Mouse (Mus musculus) hindbrain, embryonic 12.5 days (tissue): ENCODE data around the gene Avil. TPM values are rescaled to one million over a fixed set of nuclear protein-coding genes. Genes with fewer than 3 reads are reported as not detected.

Experiments
- ATAC-seq: fragments of 200-750 bp; cut with Nextera tagmentation; 2 replicates; pipeline ENCODE4 v1.8.0; 2017; ENCODE audit warnings: moderate TSS enrichment; ENCODE audit not compliant: low FRiP score
- H3K27ac ChIP-seq: fragments of 300-500 bp; sonication (generic); 2 replicates; pipeline ENCODE4 v1.5.1; 2016; ENCODE audit warnings: mild to moderate bottlenecking
- H3K27me3 ChIP-seq: fragments of 300-500 bp; sonication (generic); 2 replicates; pipeline ENCODE4 v1.6.1; 2016; ENCODE audit warnings: mild to moderate bottlenecking
- H3K36me3 ChIP-seq: fragments of 300-500 bp; sonication (generic); 2 replicates; pipeline ENCODE4 v1.6.1; 2016; ENCODE audit warnings: mild to moderate bottlenecking
- H3K4me1 ChIP-seq: fragments of 300-500 bp; sonication (generic); 2 replicates; pipeline ENCODE4 v1.6.1; 2016
- H3K4me2 ChIP-seq: fragments of 300-500 bp; sonication (generic); replicated peaks from 2 replicates; pipeline ENCODE4 v1.6.1; 2016; ENCODE audit warnings: mild to moderate bottlenecking
- H3K4me3 ChIP-seq: fragments of 300-500 bp; sonication (generic); 2 replicates; pipeline ENCODE4 v1.5.1; 2016; ENCODE audit warnings: mild to moderate bottlenecking
- H3K9ac ChIP-seq: fragments of 300-500 bp; sonication (generic); 2 replicates; pipeline ENCODE4 v1.6.1; 2016; ENCODE audit warnings: mild to moderate bottlenecking, moderate library complexity
- H3K9me3 ChIP-seq: fragments of 300-500 bp; sonication (generic); replicated peaks from 2 replicates; pipeline ENCODE4 v1.6.1; 2016; ENCODE audit warnings: mild to moderate bottlenecking
- WGBS: fragments of 180-500 bp; shearing (Covaris S2); methylation state at CpG from one replicate; pipeline ENCODE4 v1.1.7; 2016; 5-methylcytosine and 5-hydroxymethylcytosine counted together
- polyA plus RNA-seq: library from polyadenylated mRNA; unstranded; fragments of >200 nt; fragmentation: Nextera tagmentation; extraction: Ambion mirVana; gene quantifications from 2 replicates; pipeline ENCODE4 v1.2.1, GENCODE M21; 2016

The Avil gene
- polyA plus RNA-seq, 1 experiment from 2014 or later = 1.6 TPM

GRCm38 (mm10) chr10:126984189-126985004 lies 16.1 kb upstream of the Avil start:
- H3K4me3 ChIP-seq = no peak overlapping the region
- peak overlapping the region; percentile 52 for H3K27ac ChIP-seq
- no peaks in the 10 kb centered on the region for H3K9me3 ChIP-seq
- WGBS = 49% methylated on average over 5 of the region's 5 CpGs
- no peak for ATAC-seq
- H3K36me3 ChIP-seq = peaks cover 4% of the 10 kb centered on the region; the same call in 1 of the 2 replicates
- H3K4me1 ChIP-seq = peaks cover 86% of the 10 kb centered on the region
- H3K9ac ChIP-seq = 0 out of 2 replicates have a peak overlapping the region, but pooled peaks have one; percentile 15
- H3K27me3 ChIP-seq = no peaks in the 10 kb centered on the region
- H3K4me2 ChIP-seq = peak overlapping the region; percentile 64; the same call in 1 of the 2 replicates

DNA sequence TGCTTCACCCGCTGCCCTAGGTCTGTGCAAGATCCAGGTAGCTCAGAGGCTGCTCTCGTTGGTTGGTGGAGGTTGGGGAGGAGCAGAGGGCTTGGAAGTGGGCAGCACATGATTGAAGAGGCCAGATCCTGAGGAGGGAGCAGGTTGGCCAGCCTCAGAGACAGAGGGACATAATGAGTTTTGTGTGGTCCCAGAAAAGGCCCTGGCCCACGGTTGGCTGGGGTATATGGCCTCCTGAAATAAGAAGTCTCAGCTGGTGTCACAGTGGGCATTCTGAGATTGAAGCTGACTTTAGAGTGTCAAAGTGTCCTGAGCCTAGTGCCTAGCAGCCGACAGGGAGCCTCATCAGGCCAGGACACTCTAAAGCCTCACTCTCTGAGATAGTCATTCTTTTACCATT lies 15.4 kb upstream of the Avil start:
- ATAC-seq = no peak
- no peak overlapping the region for H3K4me2 ChIP-seq
- no peak overlapping the region for H3K27ac ChIP-seq

GRCm38 (mm10) chr10:126985579-126985978 lies 14.9 kb upstream of the Avil start:
- H3K9me3 ChIP-seq = no peaks in the 10 kb centered on the region
- WGBS = 95% methylated on average over 9 of the region's 9 CpGs
- H3K4me3 ChIP-seq = no peak overlapping the region
- no peaks in the 10 kb centered on the region for H3K27me3 ChIP-seq
- peaks cover 4% of the 10 kb centered on the region; the same call in 1 of the 2 replicates for H3K36me3 ChIP-seq
- H3K4me1 ChIP-seq = peaks cover 81% of the 10 kb centered on the region
- ATAC-seq = no peak
- no peak overlapping the region for H3K27ac ChIP-seq
- no peak overlapping the region for H3K9ac ChIP-seq
- no peak overlapping the region for H3K4me2 ChIP-seq

More for the DNA sequence above, 15.4 kb upstream of the Avil start:
- H3K9me3 ChIP-seq = no peaks in the 10 kb centered on the region
- H3K4me1 ChIP-seq = peaks cover 86% of the 10 kb centered on the region
- H3K9ac ChIP-seq = no peak overlapping the region
- H3K36me3 ChIP-seq = peaks cover 4% of the 10 kb centered on the region; the same call in 1 of the 2 replicates
- H3K4me3 ChIP-seq = no peak overlapping the region
- no peaks in the 10 kb centered on the region for H3K27me3 ChIP-seq
- WGBS = 83% methylated on average over 4 of the region's 4 CpGs

DNA sequence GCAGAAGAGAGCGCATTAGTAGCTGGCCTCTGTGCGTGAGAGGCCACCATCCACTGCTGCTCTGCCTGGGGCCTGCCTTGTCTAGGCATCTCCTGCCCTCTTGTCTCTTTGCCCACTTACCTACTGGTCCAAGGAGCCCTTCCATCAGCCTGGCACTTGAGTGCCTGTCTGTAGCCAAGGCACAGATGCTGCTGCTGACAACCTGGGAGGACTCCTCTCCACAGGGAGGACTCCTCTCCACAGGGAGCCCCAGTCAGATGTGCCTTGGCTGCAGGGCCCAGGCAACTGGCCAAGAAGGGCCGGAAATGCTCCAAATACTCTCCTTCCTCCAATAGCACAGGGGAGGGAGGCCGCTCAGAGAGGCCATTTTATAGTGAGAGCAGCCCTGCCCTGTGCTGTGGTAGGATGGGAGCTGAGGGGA lies 14.0 kb upstream of the Avil start:
- no peak for ATAC-seq
- Histone ChIP-seq H3K36me3 (peaks cover 4% of the 10 kb centered on the region; the same call in 1 of the 2 replicates), H3K9ac (no peak overlapping the region; the same call in 1 of the 2 replicates), H3K27me3 (no peaks in the 10 kb centered on the region), H3K4me1 (peaks cover 72% of the 10 kb centered on the region), H3K27ac (peak overlapping the region; percentile 64), H3K4me3 (no peak overlapping the region; the same call in 1 of the 2 replicates), H3K9me3 (no peaks in the 10 kb centered on the region), H3K4me2 (peak overlapping the region; percentile 9; the same call in 1 of the 2 replicates)
- WGBS = 60% methylated on average over 4 of the region's 4 CpGs

GRCm38 (mm10) chr10:126987183-126988118 lies 13.1 kb upstream of the Avil start:
- H3K27ac ChIP-seq = peak overlapping the region; percentile 64; the same call in 1 of the 2 replicates
- no peak overlapping the region for H3K9ac ChIP-seq
- H3K27me3 ChIP-seq = no peaks in the 10 kb centered on the region
- H3K4me1 ChIP-seq = peaks cover 63% of the 10 kb centered on the region
- peak overlapping the region; percentile 9; the same call in 1 of the 2 replicates for H3K4me2 ChIP-seq
- no peaks in the 10 kb centered on the region for H3K9me3 ChIP-seq
- 56% methylated on average over 8 of the region's 8 CpGs for WGBS
- ATAC-seq = no peak
- H3K4me3 ChIP-seq = no peak overlapping the region
- H3K36me3 ChIP-seq = peaks cover 7% of the 10 kb centered on the region

DNA sequence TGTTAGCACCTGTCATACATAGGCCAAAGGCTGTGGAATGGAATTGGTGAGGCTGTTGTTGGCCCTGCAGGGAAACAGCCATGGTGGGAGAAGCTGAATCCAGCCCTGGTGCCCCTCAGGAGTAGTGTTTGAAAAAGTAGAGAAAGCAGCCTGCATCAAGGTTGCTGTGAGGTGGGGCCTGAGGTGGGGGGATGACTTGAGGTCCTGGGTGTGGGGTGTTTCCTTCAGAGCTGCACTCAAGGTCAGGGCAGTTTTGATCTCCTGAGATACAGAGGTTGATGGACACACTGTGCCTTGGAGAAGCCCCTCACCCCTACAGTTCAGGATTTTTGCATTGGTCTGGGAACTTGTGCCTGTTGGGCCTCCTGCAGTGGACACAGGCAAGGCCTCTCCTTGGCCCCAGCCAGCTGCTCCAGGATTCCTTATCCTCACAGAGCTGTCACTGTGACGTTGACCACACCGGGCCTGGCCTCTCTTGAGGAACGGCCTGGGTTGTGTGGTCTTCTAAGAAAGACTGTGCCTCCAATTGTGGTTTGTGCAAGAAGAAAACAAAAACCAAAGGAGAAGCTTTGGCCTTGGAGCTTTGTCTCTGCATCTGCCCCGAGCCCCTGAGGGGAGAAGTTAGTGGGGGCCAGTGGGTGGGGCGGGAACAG lies 11.9 kb upstream of the Avil start:
- Histone ChIP-seq H3K9ac (no peak overlapping the region), H3K4me3 (no peak overlapping the region), H3K4me1 (peaks cover 51% of the 10 kb centered on the region), H3K27ac (no peak overlapping the region), H3K27me3 (no peaks in the 10 kb centered on the region), H3K4me2 (no peak overlapping the region), H3K9me3 (no peaks in the 10 kb centered on the region), H3K36me3 (peaks cover 19% of the 10 kb centered on the region)
- ATAC-seq = no peak
- 65% methylated on average over 5 of the region's 5 CpGs for WGBS

DNA sequence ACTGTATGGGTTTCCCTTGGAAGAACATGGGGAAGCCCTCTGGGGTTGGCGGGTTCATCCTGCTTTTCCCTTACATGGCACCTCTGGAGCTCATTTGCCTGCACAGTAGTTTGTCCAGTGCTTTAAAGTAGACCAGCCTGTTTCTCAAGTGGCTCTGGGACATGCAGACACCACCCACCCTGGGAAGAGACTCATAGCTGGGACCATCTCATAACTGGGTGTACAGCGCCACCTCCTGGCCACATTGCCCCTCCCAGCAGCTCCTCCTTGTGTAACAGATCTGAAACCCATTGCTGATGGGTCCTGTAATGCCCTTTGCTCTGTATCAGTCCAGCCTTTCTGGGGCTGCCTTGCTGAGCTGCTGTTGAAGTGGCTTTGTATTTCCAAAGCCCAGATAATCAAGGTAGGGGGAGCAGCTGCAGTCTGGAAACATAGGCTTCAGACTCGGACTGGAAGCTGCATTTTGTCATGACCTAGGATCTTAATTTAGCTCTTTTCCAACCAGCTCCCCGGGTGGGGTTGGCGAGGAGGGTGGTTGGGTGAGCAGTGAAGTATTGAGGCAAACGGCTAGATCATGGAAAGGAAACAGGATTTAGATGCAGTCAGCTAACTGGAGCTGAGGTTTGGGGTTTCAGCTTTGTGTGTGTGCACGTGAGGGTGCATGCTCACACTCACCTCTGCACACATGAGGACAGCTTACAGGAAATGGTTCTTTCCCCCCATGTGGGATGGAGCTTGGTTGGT lies 10.0 kb upstream of the Avil start:
- Histone ChIP-seq H3K36me3 (peaks cover 37% of the 10 kb centered on the region), H3K4me1 (peaks cover 34% of the 10 kb centered on the region), H3K9ac (no peak overlapping the region), H3K27ac (no peak overlapping the region), H3K27me3 (no peaks in the 10 kb centered on the region), H3K4me2 (no peak overlapping the region), H3K9me3 (no peaks in the 10 kb centered on the region), H3K4me3 (no peak overlapping the region)
- WGBS = 64% methylated on average over 7 of the region's 7 CpGs
- peak; percentile 66 for ATAC-seq

- H3K9ac ChIP-seq = no peak overlapping the region
- WGBS = 71% methylated on average over 3 of the region's 3 CpGs
- no peak for ATAC-seq
- H3K4me1 ChIP-seq = peaks cover 23% of the 10 kb centered on the region
- H3K27me3 ChIP-seq = no peaks in the 10 kb centered on the region
- H3K9me3 ChIP-seq = no peaks in the 10 kb centered on the region
- H3K4me3 ChIP-seq = no peak overlapping the region
- H3K27ac ChIP-seq = no peak overlapping the region
- no peak overlapping the region for H3K4me2 ChIP-seq
- peaks cover 45% of the 10 kb centered on the region for H3K36me3 ChIP-seq
These were observed 8.8 kb upstream of the Avil start for GRCm38 (mm10) chr10:126991676-126992075.

- no peaks in the 10 kb centered on the region for H3K27me3 ChIP-seq
- no peaks in the 10 kb centered on the region for H3K9me3 ChIP-seq
- H3K4me1 ChIP-seq = peaks cover 3% of the 10 kb centered on the region
- no peak overlapping the region for H3K9ac ChIP-seq
- peaks cover 57% of the 10 kb centered on the region for H3K36me3 ChIP-seq
- H3K4me2 ChIP-seq = no peak overlapping the region
- H3K27ac ChIP-seq = no peak overlapping the region
- H3K4me3 ChIP-seq = no peak overlapping the region
- ATAC-seq = no peak
- whole genome bisulfite sequencing = 84% methylated on average over 3 of the region's 3 CpGs
These were observed 6.9 kb upstream of the Avil start for GRCm38 (mm10) chr10:126993621-126994020.

GRCm38 (mm10) chr10:126997340-126998113 lies 3.0 kb upstream of the Avil start:
- Histone ChIP-seq H3K27ac (no peak overlapping the region), H3K27me3 (no peaks in the 10 kb centered on the region), H3K4me2 (no peak overlapping the region), H3K9me3 (no peaks in the 10 kb centered on the region), H3K4me1 (no peaks in the 10 kb centered on the region), H3K9ac (no peak overlapping the region), H3K36me3 (peaks cover 68% of the 10 kb centered on the region), H3K4me3 (no peak overlapping the region)
- ATAC-seq = no peak
- WGBS = 84% methylated on average over 13 of the region's 13 CpGs

DNA sequence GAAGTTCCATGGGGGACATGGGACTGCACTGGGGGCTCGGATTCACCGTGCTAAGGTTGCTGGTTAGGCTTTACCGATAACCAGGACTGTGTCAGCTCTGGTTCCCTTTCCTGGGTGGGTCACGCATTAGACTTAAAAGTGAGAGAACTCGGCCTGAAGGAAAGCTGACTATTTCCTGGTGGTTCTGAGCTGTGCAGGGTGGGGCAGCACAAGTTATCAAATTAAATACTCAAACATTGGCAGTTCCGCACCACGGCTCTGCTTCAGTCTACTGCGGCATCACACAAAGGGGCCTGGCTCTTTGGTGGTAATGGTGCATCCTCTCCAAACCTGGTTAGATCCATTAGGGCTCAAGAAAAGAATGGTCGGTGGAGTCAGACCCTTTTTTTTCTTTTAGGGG lies 788 bp downstream of the Avil start:
- Histone ChIP-seq H3K36me3 (peaks cover 30% of the 10 kb centered on the region), H3K9ac (no peak overlapping the region), H3K4me1 (no peaks in the 10 kb centered on the region), H3K9me3 (no peaks in the 10 kb centered on the region), H3K27me3 (0 out of 2 replicates have a peak, but pooled peaks cover 3% of the 10 kb centered on the region), H3K4me2 (no peak overlapping the region), H3K4me3 (no peak overlapping the region), H3K27ac (no peak overlapping the region)
- 89% methylated on average over 9 of the region's 9 CpGs for WGBS
- ATAC-seq = no peak
